Mouse (Mus musculus) ES-E14 (cell line): ENCODE results near the gene Hist1h2bn.
A peak's percentile ranks its signal among the peaks of the same experiment; 100 is the strongest.

ENCODE experiments used
- CHD2 ChIP-seq: IDR thresholded peaks from 2 replicates; pipeline ENCODE4 v1.6.1; 2014; ENCODE audit warnings: mild to moderate bottlenecking, low read depth, low read length, inconsistent platforms
- HCFC1 ChIP-seq: IDR thresholded peaks from 2 replicates; pipeline ENCODE4 v1.6.1; 2012; ENCODE audit warnings: low read length, inconsistent platforms, borderline replicate concordance; ENCODE audit not compliant: insufficient read depth
- MAFK ChIP-seq: IDR thresholded peaks from 2 replicates; pipeline ENCODE4 v1.6.1; 2014; ENCODE audit warnings: mild to moderate bottlenecking, low read depth, low read length, inconsistent platforms; ENCODE audit not compliant: insufficient read depth
- ZC3H11A ChIP-seq: IDR thresholded peaks from 2 replicates; pipeline ENCODE4 v1.6.1; 2012; ENCODE audit warnings: low read depth, mild to moderate bottlenecking, inconsistent platforms, low read length, borderline replicate concordance

- TF ChIP-seq HCFC1 (no peak), CHD2 (peak; percentile 89), ZC3H11A (no peak), MAFK (no peak)
Observed at GRCm38 (mm10) chr13:21778814-21779766, 25.2 kb downstream of the Hist1h2bn start.
